8 mouse cellular contexts compared by ENCODE assay signal in genomic region chr10:79921572-79921971, GRCm38 (mm10). TPM values are rescaled to one million over a fixed set of nuclear protein-coding genes. Genes with fewer than 3 reads are reported as not detected.
DNase-seq lines count a peak whose midpoint lies in the region; ATAC-seq and TF ChIP-seq lines count a peak whose summit lies in the region.

No protein-coding gene starts in this region.

- no peak for TF ChIP-seq POLR2A in limb, embryonic 14.5 days (IDR thresholded peaks at IDR 0.05; ENCODE audit: borderline replicate concordance, extremely low read depth, insufficient read depth, insufficient read length)

- H3K27ac ChIP-seq in lung, embryonic 16.5 days (ENCODE audit: low read length), result no peak overlapping the region
- H3K27ac ChIP-seq in limb, embryonic 14.5 days (replicated peaks; ENCODE audit: low read depth, low read length), result no peak overlapping the region
- H3K27ac ChIP-seq in stomach, embryonic 15.5 days, result no peak overlapping the region

- peak overlapping the region; percentile 59 for H3K9ac ChIP-seq in lung, embryonic 16.5 days (ENCODE audit: low read length)
- H3K9ac ChIP-seq in limb, embryonic 14.5 days (ENCODE audit: low read depth, low read length, severe bottlenecking), result peak overlapping the region; percentile 28; the same call in 1 of the 2 replicates
- H3K9ac ChIP-seq in stomach, embryonic 15.5 days, result no peak overlapping the region

- DNase-seq in cerebellum, adult 11-12 months, result peak; percentile 53
- DNase-seq in cerebellum, adult 8-10 months, result no peak
- no peak for DNase-seq in lung, postnatal 14 days
- no peak for DNase-seq in limb, embryonic 14.5 days (ENCODE audit: low spot score)
- no peak for DNase-seq in thymus, postnatal 36 days
- no peak for DNase-seq in kidney, adult 11 months

- no peaks in the 10 kb centered on the region for H3K36me3 ChIP-seq in lung, embryonic 16.5 days (ENCODE audit: control insufficient read depth, insufficient read depth, low read length)
- no peaks in the 10 kb centered on the region for H3K36me3 ChIP-seq in limb, embryonic 14.5 days (ENCODE audit: control insufficient read depth, insufficient read depth, low read length)
- no peaks in the 10 kb centered on the region for H3K36me3 ChIP-seq in stomach, embryonic 15.5 days

- WGBS in lung, embryonic 16.5 days, result 2% methylated on average over 34 of the region's 34 CpGs
- WGBS in limb, embryonic 14.5 days, result 2% methylated on average over 30 of the region's 34 CpGs
- 3% methylated on average over 34 of the region's 34 CpGs for WGBS in stomach, embryonic 15.5 days

- H3K4me3 ChIP-seq in lung, embryonic 16.5 days (ENCODE audit: low read length), result peak overlapping the region; percentile 35
- H3K4me3 ChIP-seq in limb, embryonic 14.5 days (replicated peaks; ENCODE audit: low read length), result peak overlapping the region; percentile 24
- H3K4me3 ChIP-seq in stomach, embryonic 15.5 days (replicated peaks), result peak overlapping the region; percentile 29

- peaks cover 58% of the 10 kb centered on the region for H3K27me3 ChIP-seq in lung, embryonic 16.5 days (ENCODE audit: control insufficient read depth, insufficient read depth, low read depth, low read length)
- peaks cover 61% of the 10 kb centered on the region for H3K27me3 ChIP-seq in limb, embryonic 14.5 days (ENCODE audit: control insufficient read depth, insufficient read depth, low read length)
- peaks cover 55% of the 10 kb centered on the region for H3K27me3 ChIP-seq in stomach, embryonic 15.5 days (replicated peaks)

- H3K4me2 ChIP-seq in lung, embryonic 16.5 days (ENCODE audit: low read depth, low read length), result peak overlapping the region; percentile 37
- peak overlapping the region; percentile 40 for H3K4me2 ChIP-seq in limb, embryonic 14.5 days (replicated peaks; ENCODE audit: low read depth, low read length, severe bottlenecking)
- peak overlapping the region; percentile 53 for H3K4me2 ChIP-seq in stomach, embryonic 15.5 days

- H3K9me3 ChIP-seq in lung, embryonic 16.5 days (ENCODE audit: control insufficient read depth, low read length), result no peaks in the 10 kb centered on the region
- no peaks in the 10 kb centered on the region for H3K9me3 ChIP-seq in limb, embryonic 14.5 days (ENCODE audit: control insufficient read depth, low read length)
- H3K9me3 ChIP-seq in stomach, embryonic 15.5 days, result no peaks in the 10 kb centered on the region

- ATAC-seq in lung, embryonic 16.5 days (ENCODE audit: low read depth), result no peak
- ATAC-seq in limb, embryonic 14.5 days (ENCODE audit: low FRiP score, low read depth), result no peak
- no peak for ATAC-seq in stomach, embryonic 15.5 days (ENCODE audit: insufficient read depth, low FRiP score, low read depth)

- H3K4me1 ChIP-seq in lung, embryonic 16.5 days (replicated peaks; ENCODE audit: control insufficient read depth, insufficient read depth, low read length), result peaks cover 28% of the 10 kb centered on the region
- peaks cover 26% of the 10 kb centered on the region for H3K4me1 ChIP-seq in limb, embryonic 14.5 days (ENCODE audit: control insufficient read depth, insufficient read depth, low read length)
- peaks cover 53% of the 10 kb centered on the region for H3K4me1 ChIP-seq in stomach, embryonic 15.5 days

RNA-seq across cellular contexts. Expression of gene R3hdm4, which starts 0.6 kb away (rescaled TPM):
- polyA plus RNA-seq in lung, embryonic 16.5 days (2015; fragmentation: Nextera tagmentation; extraction: Ambion mirVana), result 151 and 155 TPM in 2 replicates
- polyA plus RNA-seq in limb, embryonic 14.5 days (2012; rRNA removed), result 158 and 219 TPM in 2 replicates
- polyA plus RNA-seq in limb, embryonic 14.5 days (2014; fragmentation: Nextera tagmentation; extraction: Ambion mirVana), result 141 and 152 TPM in 2 replicates
- polyA plus RNA-seq in stomach, embryonic 15.5 days (2015; fragmentation: Nextera tagmentation; extraction: Ambion mirVana), result 137 and 140 TPM in 2 replicates

RNA-seq across cellular contexts. Expression of gene Kiss1r, which starts 4.8 kb away (rescaled TPM):
- polyA plus RNA-seq in lung, embryonic 16.5 days (2015; fragmentation: Nextera tagmentation; extraction: Ambion mirVana), result 1.0 and 1.1 TPM in 2 replicates
- polyA plus RNA-seq in limb, embryonic 14.5 days (2012; rRNA removed), result 2.5 and 2.8 TPM in 2 replicates
- 0.17 and 0.26 TPM in 2 replicates for polyA plus RNA-seq in limb, embryonic 14.5 days (2014; fragmentation: Nextera tagmentation; extraction: Ambion mirVana)
- polyA plus RNA-seq in stomach, embryonic 15.5 days (2015; fragmentation: Nextera tagmentation; extraction: Ambion mirVana), result 0.83 and 0.94 TPM in 2 replicates

RNA-seq across cellular contexts. Expression of gene Arid3a, which starts 5.3 kb away (rescaled TPM):
- polyA plus RNA-seq in lung, embryonic 16.5 days (2015; fragmentation: Nextera tagmentation; extraction: Ambion mirVana), result 4.1 and 4.8 TPM in 2 replicates
- 8.6 and 12.6 TPM in 2 replicates for polyA plus RNA-seq in limb, embryonic 14.5 days (2012; rRNA removed)
- polyA plus RNA-seq in limb, embryonic 14.5 days (2014; fragmentation: Nextera tagmentation; extraction: Ambion mirVana), result 4.8 and 5.0 TPM in 2 replicates
- 9.8 and 10.0 TPM in 2 replicates for polyA plus RNA-seq in stomach, embryonic 15.5 days (2015; fragmentation: Nextera tagmentation; extraction: Ambion mirVana)

RNA-seq across cellular contexts. Expression of gene Gm26602, which starts 10.9 kb away (rescaled TPM):
- 12.8 TPM in 1 of 2 replicates, not detected in the other for polyA plus RNA-seq in lung, embryonic 16.5 days (2015; fragmentation: Nextera tagmentation; extraction: Ambion mirVana)
- polyA plus RNA-seq in limb, embryonic 14.5 days (2012; rRNA removed), result not detected in 2 replicates
- polyA plus RNA-seq in limb, embryonic 14.5 days (2014; fragmentation: Nextera tagmentation; extraction: Ambion mirVana), result 6.6 TPM in 1 of 2 replicates, not detected in the other
- 4.4 and 13.3 TPM in 2 replicates for polyA plus RNA-seq in stomach, embryonic 15.5 days (2015; fragmentation: Nextera tagmentation; extraction: Ambion mirVana)

RNA-seq across cellular contexts. Expression of gene Med16, which starts 12.8 kb away (rescaled TPM):
- polyA plus RNA-seq in lung, embryonic 16.5 days (2015; fragmentation: Nextera tagmentation; extraction: Ambion mirVana), result 48.3 and 51.2 TPM in 2 replicates
- polyA plus RNA-seq in limb, embryonic 14.5 days (2012; rRNA removed), result 54.6 and 73.8 TPM in 2 replicates
- polyA plus RNA-seq in limb, embryonic 14.5 days (2014; fragmentation: Nextera tagmentation; extraction: Ambion mirVana), result 33.4 and 38.3 TPM in 2 replicates
- polyA plus RNA-seq in stomach, embryonic 15.5 days (2015; fragmentation: Nextera tagmentation; extraction: Ambion mirVana), result 43.6 and 47.8 TPM in 2 replicates
